Mouse (Mus musculus) embryonic fibroblast, embryonic 13.5 days (primary cell): ENCODE results near the gene Apeh. TPM values are rescaled to one million over a fixed set of nuclear protein-coding genes. Genes with fewer than 3 reads are reported as not detected.

ENCODE experiments used
- H3K27ac ChIP-seq: 2 replicates; pipeline ENCODE4 v1.5.1; 2012; ENCODE audit warnings: low read length, control low read depth, inconsistent platforms; ENCODE audit not compliant: insufficient read depth
- H3K4me1 ChIP-seq: 2 replicates; pipeline ENCODE4 v1.6.1; 2011; ENCODE audit warnings: low read length; ENCODE audit not compliant: control insufficient read depth, insufficient read depth
- H3K4me3 ChIP-seq: 2 replicates; pipeline ENCODE4 v1.5.1; 2011; ENCODE audit warnings: mild to moderate bottlenecking, control low read depth, low read length; ENCODE audit not compliant: insufficient read depth
- CTCF ChIP-seq: IDR thresholded peaks from 2 replicates; pipeline ENCODE4 v1.5.1; 2011; ENCODE audit warnings: mild to moderate bottlenecking, control low read depth, low read length, moderate library complexity, borderline replicate concordance; ENCODE audit not compliant: insufficient read depth
- POLR2A ChIP-seq: IDR thresholded peaks from 2 replicates; pipeline ENCODE4 v1.6.1; 2011; ENCODE audit warnings: low read depth, mild to moderate bottlenecking, control low read depth, low read length, moderate library complexity
- polyA plus RNA-seq: library from polyadenylated mRNA; stranded (reverse); fragments of >200 nt; gene quantifications from 2 replicates; pipeline ENCODE4 v1.2.4, GENCODE M21; 2011; ENCODE audit warnings: low read depth; ENCODE audit not compliant: missing spikeins, insufficient read length

The Apeh gene
- polyA plus RNA-seq, 1 experiment: 53.4 TPM

GRCm38 (mm10) chr9:108044751-108045492, 49.5 kb downstream of the Apeh start:
- Histone ChIP-seq H3K4me3 (no peak overlapping the region), H3K4me1 (0 out of 2 replicates have a peak, but pooled peaks cover 4% of the 10 kb centered on the region), H3K27ac (no peak overlapping the region)
- TF ChIP-seq CTCF (no peak), POLR2A (no peak)

Other genes with a start within 250 kb of the Apeh start
- gene Rbm6, start 221.4 kb downstream of the Apeh start, polyA plus RNA-seq: 83.3 and 87.1 TPM in 2 replicates
- 6.4 and 8.7 TPM in 2 replicates for gene Mon1a, start 206.5 kb downstream of the Apeh start, polyA plus RNA-seq
- gene Mst1r, start 187.7 kb downstream of the Apeh start, polyA plus RNA-seq: 0.61 and 1.6 TPM in 2 replicates
- not detected in 2 replicates for gene Actl11, start 166.1 kb downstream of the Apeh start, polyA plus RNA-seq
- gene Camkv, start 158.9 kb downstream of the Apeh start, polyA plus RNA-seq: not detected in 2 replicates
- 11.1 and 13.5 TPM in 2 replicates for gene Traip, start 144.5 kb downstream of the Apeh start, polyA plus RNA-seq
- gene Uba7, start 119.1 kb downstream of the Apeh start, polyA plus RNA-seq: 18.8 and 27.3 TPM in 2 replicates
- gene Gm20661, start 111.5 kb downstream of the Apeh start, polyA plus RNA-seq: 0.75 and 1.2 TPM in 2 replicates
- 15.0 and 21.0 TPM in 2 replicates for gene Inka1, start 108.7 kb downstream of the Apeh start, polyA plus RNA-seq
- gene Cdhr4, start 102.1 kb downstream of the Apeh start, polyA plus RNA-seq: 2.1 and 4.0 TPM in 2 replicates
- gene Gm20662, start 98.3 kb downstream of the Apeh start, polyA plus RNA-seq: not detected in 2 replicates
- 54.9 and 57.9 TPM in 2 replicates for gene Ip6k1, start 92.1 kb downstream of the Apeh start, polyA plus RNA-seq
- 32.3 and 33.5 TPM in 2 replicates for gene Gmppb, start 45.4 kb downstream of the Apeh start, polyA plus RNA-seq
- 3.0 and 3.4 TPM in 2 replicates for gene Amigo3, start 41.4 kb downstream of the Apeh start, polyA plus RNA-seq
- not detected in 2 replicates for gene Mst1, start 14.2 kb downstream of the Apeh start, polyA plus RNA-seq
- 26.4 and 31.4 TPM in 2 replicates for gene Rnf123, start 11.3 kb downstream of the Apeh start, polyA plus RNA-seq
- 0.08 and 0.25 TPM in 2 replicates for gene Bsn, start 95.8 kb upstream of the Apeh start, polyA plus RNA-seq
- gene Dag1, start 169.4 kb upstream of the Apeh start, polyA plus RNA-seq: 102 and 109 TPM in 2 replicates
- gene Nicn1, start 195.8 kb upstream of the Apeh start, polyA plus RNA-seq: 36.5 and 49.6 TPM in 2 replicates
- gene Amt, start 202.2 kb upstream of the Apeh start, polyA plus RNA-seq: 2.6 and 3.7 TPM in 2 replicates
- 575 and 590 TPM in 2 replicates for gene Rhoa, start 211.5 kb upstream of the Apeh start, polyA plus RNA-seq
- gene Tcta, start 211.6 kb upstream of the Apeh start, polyA plus RNA-seq: 22.9 and 24.5 TPM in 2 replicates
- 328 and 399 TPM in 2 replicates for gene Gpx1, start 244.3 kb upstream of the Apeh start, polyA plus RNA-seq